Mouse (Mus musculus) hindbrain, embryonic 11.5 days (tissue): ENCODE measurements around the gene Ube3b. TPM values are rescaled to one million over a fixed set of nuclear protein-coding genes. Genes with fewer than 3 reads are reported as not detected.

Source experiments
- ATAC-seq: fragments of 200-750 bp; cut with Nextera tagmentation; 2 replicates; pipeline ENCODE4 v1.8.0; 2017; ENCODE audit warnings: mild to moderate bottlenecking, moderate TSS enrichment, moderate library complexity; ENCODE audit not compliant: low FRiP score
- DNase-seq: peaks from one replicate; pipeline ENCODE4 v3.0.0-alpha.2; 2015; ENCODE audit warnings: low spot score
- H3K27ac ChIP-seq: fragments of 300-500 bp; sonication (generic); 2 replicates; pipeline ENCODE4 v1.5.1; 2014; ENCODE audit warnings: mild to moderate bottlenecking, low read depth, low read length
- H3K27me3 ChIP-seq: fragments of 300-500 bp; sonication (generic); 2 replicates; pipeline ENCODE4 v1.6.1; 2014; ENCODE audit warnings: mild to moderate bottlenecking, low read length, moderate library complexity, mixed read lengths; ENCODE audit not compliant: control insufficient read depth, insufficient read depth
- H3K36me3 ChIP-seq: fragments of 300-500 bp; sonication (generic); 2 replicates; pipeline ENCODE4 v1.6.1; 2014; ENCODE audit warnings: mild to moderate bottlenecking, low read length, moderate library complexity, mixed read lengths; ENCODE audit not compliant: control insufficient read depth, insufficient read depth
- H3K4me1 ChIP-seq: fragments of 300-500 bp; sonication (generic); replicated peaks from 2 replicates; pipeline ENCODE4 v1.6.1; 2014; ENCODE audit warnings: low read length, mixed read lengths; ENCODE audit not compliant: control insufficient read depth, insufficient read depth
- H3K4me2 ChIP-seq: fragments of 300-500 bp; sonication (generic); replicated peaks from 2 replicates; pipeline ENCODE4 v1.6.1; 2014; ENCODE audit warnings: mild to moderate bottlenecking, low read depth, low read length
- H3K4me3 ChIP-seq: fragments of 300-500 bp; sonication (generic); 2 replicates; pipeline ENCODE4 v1.5.1; 2014; ENCODE audit warnings: low read depth, low read length
- H3K9ac ChIP-seq: fragments of 300-500 bp; sonication (generic); 2 replicates; pipeline ENCODE4 v1.6.1; 2014; ENCODE audit warnings: low read depth, low read length
- H3K9me3 ChIP-seq: fragments of 300-500 bp; sonication (generic); 2 replicates; pipeline ENCODE4 v1.6.1; 2016; ENCODE audit warnings: low read length; ENCODE audit not compliant: control insufficient read depth
- WGBS: fragments of 180-500 bp; shearing (Covaris S2); extraction: QIAGEN DNeasy Blood & Tissue Kit; methylation state at CpG from one replicate; pipeline ENCODE4 v1.1.7; 2014; 5-methylcytosine and 5-hydroxymethylcytosine counted together
- polyA plus RNA-seq: library from polyadenylated mRNA; unstranded; fragments of >200 nt; fragmentation: Nextera tagmentation; extraction: Ambion mirVana; gene quantifications from 2 replicates; pipeline ENCODE4 v1.2.1, GENCODE M21; 2014

Ube3b gene
- polyA plus RNA-seq, 1 experiment from 2014 or later, result 37.3 TPM

GRCm38 (mm10) chr5:114371731-114372473 lies 8.5 kb upstream of the Ube3b start:
- no peak for ATAC-seq
- DNase-seq, result no peak
- WGBS, result 71% methylated on average over 25 of the region's 25 CpGs
- no peak overlapping the region for H3K27ac ChIP-seq
- no peak overlapping the region for H3K9ac ChIP-seq
- H3K4me3 ChIP-seq, result no peak overlapping the region
- no peaks in the 10 kb centered on the region for H3K9me3 ChIP-seq
- H3K27me3 ChIP-seq, result no peaks in the 10 kb centered on the region
- no peak overlapping the region for H3K4me2 ChIP-seq
- peaks cover 14% of the 10 kb centered on the region; the same call in 1 of the 2 replicates for H3K36me3 ChIP-seq
- no peaks in the 10 kb centered on the region for H3K4me1 ChIP-seq

- H3K4me1 ChIP-seq, result no peaks in the 10 kb centered on the region; the same call in 1 of the 2 replicates
- H3K4me3 ChIP-seq, result no peak overlapping the region
- 41% methylated on average over 11 of the region's 11 CpGs for WGBS
- no peaks in the 10 kb centered on the region for H3K9me3 ChIP-seq
- H3K9ac ChIP-seq, result no peak overlapping the region
- no peak overlapping the region for H3K4me2 ChIP-seq
- peaks cover 14% of the 10 kb centered on the region; the same call in 1 of the 2 replicates for H3K36me3 ChIP-seq
- no peak for DNase-seq
- H3K27me3 ChIP-seq, result no peaks in the 10 kb centered on the region
- H3K27ac ChIP-seq, result no peak overlapping the region
- no peak for ATAC-seq
Measured at GRCm38 (mm10) chr5:114372565-114372964, 7.8 kb upstream of the Ube3b start.

DNA sequence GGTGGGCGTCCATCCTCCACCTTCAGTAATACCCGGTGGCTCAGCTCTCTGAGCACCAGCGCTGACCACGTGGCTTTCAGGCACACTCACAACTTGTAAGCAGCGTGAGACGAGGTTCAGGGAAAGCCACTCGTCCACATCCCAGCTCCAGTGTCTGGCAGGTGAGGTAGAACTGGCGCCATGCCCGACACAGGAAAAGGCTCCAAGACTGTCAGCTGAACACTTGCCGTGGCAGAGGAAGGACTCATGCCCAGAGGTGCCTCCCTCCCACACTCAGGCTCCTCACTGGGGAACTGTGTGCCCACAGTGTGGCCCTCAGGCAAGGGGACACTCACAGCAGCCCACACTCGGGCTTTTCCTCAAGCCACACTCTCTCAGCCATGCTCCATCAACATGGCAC lies 7.2 kb upstream of the Ube3b start:
- ATAC-seq (no peak), DNase-seq (no peak)
- Histone ChIP-seq H3K4me2 (no peak overlapping the region), H3K4me3 (no peak overlapping the region), H3K9ac (no peak overlapping the region), H3K36me3 (peaks cover 14% of the 10 kb centered on the region; the same call in 1 of the 2 replicates), H3K4me1 (no peaks in the 10 kb centered on the region; the same call in 1 of the 2 replicates), H3K27me3 (no peaks in the 10 kb centered on the region), H3K27ac (no peak overlapping the region; the same call in 1 of the 2 replicates), H3K9me3 (no peaks in the 10 kb centered on the region)
- 80% methylated on average over 11 of the region's 11 CpGs for WGBS

DNA sequence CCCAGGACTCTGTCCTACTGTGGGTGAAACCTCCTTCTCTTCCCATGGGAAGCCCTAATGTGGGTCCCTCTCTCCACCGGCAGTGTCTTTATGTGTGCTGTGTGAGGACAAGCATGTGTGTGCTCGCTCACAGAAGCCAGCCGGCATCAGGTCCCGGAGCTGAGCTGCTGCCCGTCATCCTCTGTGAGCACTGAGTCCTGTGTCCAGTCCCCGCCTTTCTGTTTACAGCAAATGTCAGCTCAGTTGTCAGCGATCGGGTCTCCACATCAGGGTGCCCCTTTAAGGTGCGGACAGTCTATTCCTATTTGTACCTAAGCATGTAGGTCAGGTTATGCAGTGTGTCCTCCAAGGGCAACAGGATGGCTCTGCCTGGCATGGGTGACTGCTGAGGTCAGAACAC lies 6.8 kb upstream of the Ube3b start:
- Histone ChIP-seq H3K4me2 (no peak overlapping the region), H3K27ac (no peak overlapping the region), H3K9me3 (no peaks in the 10 kb centered on the region), H3K9ac (no peak overlapping the region), H3K4me3 (no peak overlapping the region), H3K4me1 (no peaks in the 10 kb centered on the region; the same call in 1 of the 2 replicates), H3K36me3 (peaks cover 14% of the 10 kb centered on the region; the same call in 1 of the 2 replicates), H3K27me3 (no peaks in the 10 kb centered on the region)
- DNase-seq, result no peak
- no peak for ATAC-seq
- 86% methylated on average over 9 of the region's 9 CpGs for WGBS

GRCm38 (mm10) chr5:114374409-114375213 lies 5.8 kb upstream of the Ube3b start:
- Histone ChIP-seq H3K4me3 (no peak overlapping the region), H3K27me3 (no peaks in the 10 kb centered on the region), H3K4me1 (no peaks in the 10 kb centered on the region; the same call in 1 of the 2 replicates), H3K4me2 (no peak overlapping the region), H3K9me3 (no peaks in the 10 kb centered on the region), H3K9ac (no peak overlapping the region), H3K36me3 (peaks cover 12% of the 10 kb centered on the region; the same call in 1 of the 2 replicates), H3K27ac (no peak overlapping the region)
- 92% methylated on average over 23 of the region's 23 CpGs for WGBS
- DNase-seq (no peak), ATAC-seq (no peak)

DNA sequence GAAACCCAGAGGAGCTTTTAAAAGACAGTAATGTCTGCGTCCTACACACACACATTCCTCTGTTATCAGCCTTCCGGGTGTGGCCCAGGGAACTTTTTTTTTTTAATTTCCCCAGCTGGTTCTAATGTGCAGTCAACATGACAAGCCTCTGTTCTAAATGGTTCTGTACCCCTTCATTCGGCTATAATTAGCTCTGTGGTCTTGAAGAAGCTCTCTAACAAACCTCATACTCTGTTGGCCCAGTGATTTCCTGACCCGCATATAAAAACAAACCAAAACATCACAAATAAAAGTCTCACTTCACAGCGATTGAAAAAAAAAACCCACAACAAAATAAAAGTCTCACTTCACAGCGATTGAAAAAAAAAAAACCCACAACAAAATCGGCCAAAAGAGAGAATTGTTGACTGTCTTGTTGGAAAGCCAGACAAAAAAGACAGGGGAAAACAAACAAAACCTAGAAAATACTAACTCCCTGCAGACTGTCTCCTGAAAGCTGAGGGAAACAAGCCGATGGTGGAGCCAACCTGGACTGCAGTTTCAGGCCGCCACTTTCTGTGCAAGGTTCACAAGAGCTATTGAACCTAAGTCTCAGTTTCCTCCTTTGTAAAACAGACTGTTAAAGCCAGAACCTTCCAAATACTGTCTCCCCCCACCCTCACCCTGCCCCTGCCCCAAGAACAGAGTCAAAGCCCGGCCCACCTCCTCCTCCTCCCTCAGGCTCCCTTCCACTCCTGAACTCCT lies 2.1 kb upstream of the Ube3b start:
- H3K9ac ChIP-seq, result no peak overlapping the region
- no peaks in the 10 kb centered on the region; the same call in 1 of the 2 replicates for H3K4me1 ChIP-seq
- H3K36me3 ChIP-seq, result 0 out of 2 replicates have a peak, but pooled peaks cover 5% of the 10 kb centered on the region
- no peaks in the 10 kb centered on the region for H3K27me3 ChIP-seq
- no peak for DNase-seq
- 73% methylated on average over 10 of the region's 10 CpGs for WGBS
- no peak overlapping the region for H3K27ac ChIP-seq
- H3K4me3 ChIP-seq, result peak overlapping the region; percentile 73
- H3K4me2 ChIP-seq, result peak overlapping the region; percentile 83; the same call in 1 of the 2 replicates
- H3K9me3 ChIP-seq, result no peaks in the 10 kb centered on the region
- no peak for ATAC-seq

DNA sequence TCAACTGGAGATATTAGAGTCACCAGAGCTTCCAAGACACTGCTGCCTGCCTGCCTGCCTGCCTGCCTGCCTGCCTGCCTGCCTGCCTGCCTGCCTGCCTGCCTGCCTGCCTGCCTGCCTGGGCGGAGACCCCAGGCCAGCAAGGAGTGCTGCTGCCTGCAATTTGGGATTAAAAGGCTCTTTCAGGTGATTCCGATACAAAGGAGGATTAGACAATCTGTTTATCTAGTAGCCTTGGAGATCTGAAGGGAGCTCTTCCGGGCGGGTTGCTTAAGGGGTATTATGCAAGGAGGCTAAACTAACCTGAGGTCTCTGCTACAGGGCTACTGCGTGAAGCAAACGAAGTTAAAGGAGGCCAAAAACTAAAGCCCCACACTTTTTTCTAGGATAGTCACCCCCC lies 1.5 kb upstream of the Ube3b start:
- H3K4me3 ChIP-seq, result peak overlapping the region; percentile 73
- no peak for DNase-seq
- H3K27me3 ChIP-seq, result no peaks in the 10 kb centered on the region
- H3K9me3 ChIP-seq, result no peaks in the 10 kb centered on the region
- peak overlapping the region; percentile 91; the same call in 1 of the 2 replicates for H3K9ac ChIP-seq
- H3K4me2 ChIP-seq, result peak overlapping the region; percentile 83
- H3K4me1 ChIP-seq, result no peaks in the 10 kb centered on the region; the same call in 1 of the 2 replicates
- ATAC-seq, result no peak
- H3K27ac ChIP-seq, result no peak overlapping the region
- 0 out of 2 replicates have a peak, but pooled peaks cover 4% of the 10 kb centered on the region for H3K36me3 ChIP-seq
- WGBS, result 47% methylated on average over 6 of the region's 6 CpGs

DNA sequence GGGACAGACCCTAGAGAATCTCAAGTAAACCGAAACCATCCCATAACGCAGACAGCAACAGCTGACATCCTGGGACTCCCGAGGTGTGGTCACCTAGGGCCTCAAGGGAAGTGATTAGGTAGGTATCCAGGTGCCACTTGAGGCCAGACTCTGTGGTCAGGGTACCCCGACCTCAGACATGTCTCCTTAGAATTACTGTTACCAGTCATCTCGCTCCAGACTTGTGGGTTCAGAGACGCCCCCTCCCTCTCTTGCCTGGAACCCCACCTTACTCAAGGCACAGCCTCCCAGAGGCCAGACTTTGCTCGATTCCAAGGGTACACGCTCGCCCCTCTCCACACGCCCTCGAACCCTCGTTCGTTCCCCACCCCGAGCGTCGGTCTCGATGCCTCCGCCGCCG lies 644 bp upstream of the Ube3b start:
- H3K9me3 ChIP-seq, result no peaks in the 10 kb centered on the region
- WGBS, result 2% methylated on average over 20 of the region's 20 CpGs
- H3K4me3 ChIP-seq, result peak overlapping the region; percentile 73
- ATAC-seq (no peak; the same call in 1 of the 2 replicates), DNase-seq (peak; percentile 50)
- H3K27me3 ChIP-seq, result no peaks in the 10 kb centered on the region
- peak overlapping the region; percentile 84 for H3K27ac ChIP-seq
- peaks cover 4% of the 10 kb centered on the region; the same call in 1 of the 2 replicates for H3K36me3 ChIP-seq
- H3K4me1 ChIP-seq, result no peaks in the 10 kb centered on the region; the same call in 1 of the 2 replicates
- H3K4me2 ChIP-seq, result peak overlapping the region; percentile 83
- H3K9ac ChIP-seq, result peak overlapping the region; percentile 91
